Mouse (Mus musculus): ENCODE measurements around the gene Slc12a1.

Slc12a1 gene

GRCm38 (mm10) chr2:125196771-125197170, 44.5 kb downstream of the Slc12a1 start:
- in situ Hi-C loops (cut with MboI; ENCODE audit: low sequenced_read_pairs): no loop called here

GRCm38 (mm10) chr2:125208894-125209596, 56.7 kb downstream of the Slc12a1 start:
- in situ Hi-C loops (cut with MboI; ENCODE audit: low sequenced_read_pairs): loop anchor here (25.0 kb wide), 1 partner anchor 1897 kb away; no protein-coding TSS in a partner anchor

GRCm38 (mm10) chr2:125211831-125212510, 59.7 kb downstream of the Slc12a1 start:
- in situ Hi-C loops (cut with MboI; ENCODE audit: low sequenced_read_pairs): loop anchor here (25.0 kb wide), 1 partner anchor 1900 kb away; no protein-coding TSS in a partner anchor

- in situ Hi-C loops (cut with MboI; ENCODE audit: low sequenced_read_pairs): loop anchor here (25.0 kb wide), 1 partner anchor 1902 kb away; no protein-coding TSS in a partner anchor
Observed at GRCm38 (mm10) chr2:125214592-125214991, 62.3 kb downstream of the Slc12a1 start.

GRCm38 (mm10) chr2:125217286-125217685, 65.0 kb downstream of the Slc12a1 start:
- in situ Hi-C loops (cut with MboI; ENCODE audit: low sequenced_read_pairs): loop anchor here (25.0 kb wide), 1 partner anchor 1905 kb away; no protein-coding TSS in a partner anchor

- in situ Hi-C loops (cut with MboI; ENCODE audit: low sequenced_read_pairs): loop anchor here (25.0 kb wide), 1 partner anchor 1906 kb away; no protein-coding TSS in a partner anchor
Observed at GRCm38 (mm10) chr2:125218566-125218965, 66.3 kb downstream of the Slc12a1 start.

GRCm38 (mm10) chr2:125219268-125219667, 67.0 kb downstream of the Slc12a1 start:
- in situ Hi-C loops (cut with MboI; ENCODE audit: low sequenced_read_pairs): loop anchor here (25.0 kb wide), 1 partner anchor 1907 kb away; no protein-coding TSS in a partner anchor

GRCm38 (mm10) chr2:125221673-125222072, 69.4 kb downstream of the Slc12a1 start:
- in situ Hi-C loops (cut with MboI; ENCODE audit: low sequenced_read_pairs): loop anchor here (25.0 kb wide), 1 partner anchor 1909 kb away; no protein-coding TSS in a partner anchor

- in situ Hi-C loops (cut with MboI; ENCODE audit: low sequenced_read_pairs): no loop called here
Observed at GRCm38 (mm10) chr2:125228472-125229409, 76.4 kb downstream of the Slc12a1 start.

- in situ Hi-C loops (cut with MboI; ENCODE audit: low sequenced_read_pairs): no loop called here
Observed at GRCm38 (mm10) chr2:125232183-125232582, 79.9 kb downstream of the Slc12a1 start.

- in situ Hi-C loops (cut with MboI; ENCODE audit: low sequenced_read_pairs): no loop called here
Observed at GRCm38 (mm10) chr2:125233537-125233936, 81.2 kb downstream of the Slc12a1 start.

GRCm38 (mm10) chr2:125234049-125234448, 81.7 kb downstream of the Slc12a1 start:
- in situ Hi-C loops (cut with MboI; ENCODE audit: low sequenced_read_pairs): no loop called here

GRCm38 (mm10) chr2:125245545-125246285, 93.4 kb downstream of the Slc12a1 start:
- in situ Hi-C loops (cut with MboI; ENCODE audit: low sequenced_read_pairs): no loop called here

- in situ Hi-C loops (cut with MboI; ENCODE audit: low sequenced_read_pairs): no loop called here
Observed at GRCm38 (mm10) chr2:125246669-125247068, 94.4 kb downstream of the Slc12a1 start.

GRCm38 (mm10) chr2:125247108-125247961, 95.0 kb downstream of the Slc12a1 start, which contains the start of gene Dut:
TSS of gene Dut (plus strand) at chr2:125247190.
- in situ Hi-C loops (cut with MboI; ENCODE audit: low sequenced_read_pairs): no loop called here

GRCm38 (mm10) chr2:125247962-125248235, 95.6 kb downstream of the Slc12a1 start:
- in situ Hi-C loops (cut with MboI; ENCODE audit: low sequenced_read_pairs): no loop called here

- in situ Hi-C loops (cut with MboI; ENCODE audit: low sequenced_read_pairs): no loop called here
Observed at GRCm38 (mm10) chr2:125248256-125248655, 96.0 kb downstream of the Slc12a1 start.

- in situ Hi-C loops (cut with MboI; ENCODE audit: low sequenced_read_pairs): no loop called here
Observed at GRCm38 (mm10) chr2:125249339-125249738, 97.0 kb downstream of the Slc12a1 start.

GRCm38 (mm10) chr2:125249874-125250273, 97.6 kb downstream of the Slc12a1 start:
- in situ Hi-C loops (cut with MboI; ENCODE audit: low sequenced_read_pairs): no loop called here
